Mouse (Mus musculus) urinary bladder, postnatal 36 days (tissue): Measurements from ENCODE around the gene Pde2a.
A peak's percentile ranks its signal among the peaks of the same experiment; 100 is the strongest.

ENCODE experiments used
- DNase-seq, 2 experiments: peaks; one replicate each; pipeline ENCODE4 v3.0.0; 2022; ENCODE audit warnings: low spot score in 2 of 2, mixed read lengths in 1 of 2

The Pde2a gene

GRCm38 (mm10) chr7:101403831-101404230, 17.7 kb upstream of the Pde2a start:
- no peak for DNase-seq

- DNase-seq = no peak
These were observed 11.1 kb upstream of the Pde2a start, which contains the start of gene Gm45837 for GRCm38 (mm10) chr7:101410267-101410936. Gm45837 (plus strand) TSS chr7:101410886.

- DNase-seq = peak; percentile 63 to 79
These were observed 8.7 kb upstream of the Pde2a start for GRCm38 (mm10) chr7:101412796-101413195.

- DNase-seq = no peak
These were observed 7.3 kb upstream of the Pde2a start for GRCm38 (mm10) chr7:101414209-101414608.

- no peak for DNase-seq
These were observed 6.6 kb upstream of the Pde2a start for GRCm38 (mm10) chr7:101414661-101415511.

GRCm38 (mm10) chr7:101415512-101416100, 5.9 kb upstream of the Pde2a start:
- no peak for DNase-seq

- DNase-seq = no peak
These were observed 5.1 kb upstream of the Pde2a start for GRCm38 (mm10) chr7:101416391-101416790.

GRCm38 (mm10) chr7:101419013-101419770, 2.3 kb upstream of the Pde2a start:
- no peak for DNase-seq

GRCm38 (mm10) chr7:101422069-101422468, 578 bp downstream of the Pde2a start:
- no peak for DNase-seq

GRCm38 (mm10) chr7:101422646-101423045, 1.2 kb downstream of the Pde2a start:
- DNase-seq = no peak

- no peak for DNase-seq
These were observed 2.5 kb downstream of the Pde2a start for GRCm38 (mm10) chr7:101423970-101424369.

GRCm38 (mm10) chr7:101426692-101427091, 5.2 kb downstream of the Pde2a start:
- no peak for DNase-seq

GRCm38 (mm10) chr7:101427736-101428135, 6.2 kb downstream of the Pde2a start:
- DNase-seq = no peak

- DNase-seq = no peak
These were observed 13.5 kb downstream of the Pde2a start for GRCm38 (mm10) chr7:101435038-101435437.

- no peak for DNase-seq
These were observed 16.4 kb downstream of the Pde2a start for GRCm38 (mm10) chr7:101437876-101438275.

GRCm38 (mm10) chr7:101443093-101443492, 21.6 kb downstream of the Pde2a start:
- no peak for DNase-seq

- DNase-seq = no peak
These were observed 22.7 kb downstream of the Pde2a start for GRCm38 (mm10) chr7:101444211-101444610.

GRCm38 (mm10) chr7:101449855-101450254, 28.4 kb downstream of the Pde2a start:
- no peak for DNase-seq

- peak; percentile 86 to 88 for DNase-seq
These were observed 29.2 kb downstream of the Pde2a start for GRCm38 (mm10) chr7:101450422-101451401.

GRCm38 (mm10) chr7:101452669-101453068, 31.2 kb downstream of the Pde2a start:
- no peak for DNase-seq

GRCm38 (mm10) chr7:101453296-101453695, 31.8 kb downstream of the Pde2a start:
- DNase-seq = no peak
